ENCODE assay signal across 8 mouse cellular contexts in genomic region chr7:16999650-17000049, GRCm38 (mm10). TPM values are rescaled to one million over a fixed set of nuclear protein-coding genes. Genes with fewer than 3 reads are reported as not detected.
DNase-seq lines count a peak whose midpoint lies in the region; ATAC-seq and TF ChIP-seq lines count a peak whose summit lies in the region.

No protein-coding gene starts in this region.

- H3ac ChIP-seq in C2C12 (ENCODE audit: control insufficient read depth, insufficient read length, low read depth), result no peak overlapping the region

- no peaks in the 10 kb centered on the region for H3K79me3 ChIP-seq in C2C12 (ENCODE audit: low read depth)

- no peaks in the 10 kb centered on the region for H3K27me3 ChIP-seq in C2C12 (ENCODE audit: control insufficient read depth, insufficient read depth, insufficient read length)
- no peaks in the 10 kb centered on the region for H3K27me3 ChIP-seq in lung, embryonic 14.5 days (ENCODE audit: insufficient read depth, low read length)

- no peak overlapping the region for H3K9ac ChIP-seq in lung, embryonic 14.5 days

- peak; percentile 85 for DNase-seq in ZHBTc4 (ENCODE audit: low read depth, low spot score)
- peak; percentile 88 for DNase-seq in heart, adult 8-10 months (ENCODE audit: low spot score)
- DNase-seq in layer of hippocampus, adult 18-20 months (ENCODE audit: low spot score in 2 of 2), result peak; percentile 77 to 93
- DNase-seq in lung, embryonic 14.5 days, result peak; percentile 89
- peak; percentile 83 for DNase-seq in ovary, postnatal 36 days (ENCODE audit: low spot score)
- DNase-seq in thymus, postnatal 36 days, result peak; percentile 78 to 87

- no peak overlapping the region for H3K27ac ChIP-seq in cortical plate, adult 2 months (ENCODE audit: insufficient read depth, low read length)
- H3K27ac ChIP-seq in lung, embryonic 14.5 days (ENCODE audit: low read depth), result no peak overlapping the region

- H3K4me1 ChIP-seq in cortical plate, adult 2 months (ENCODE audit: control insufficient read depth, insufficient read depth, low read length), result no peaks in the 10 kb centered on the region
- H3K4me1 ChIP-seq in lung, embryonic 14.5 days (ENCODE audit: insufficient read depth), result peaks cover 13% of the 10 kb centered on the region

- H3K4me2 ChIP-seq in lung, embryonic 14.5 days, result no peak overlapping the region

- H3K9me3 ChIP-seq in lung, embryonic 14.5 days (ENCODE audit: low read depth, low read length), result no peaks in the 10 kb centered on the region

- 33% methylated on average over 4 of the region's 4 CpGs for WGBS in lung, embryonic 14.5 days

- no peak for ATAC-seq in lung, embryonic 14.5 days (ENCODE audit: insufficient read depth)

- peak; percentile 80 for TF ChIP-seq CTCF in C2C12 (IDR thresholded peaks at IDR 0.05; ENCODE audit: control insufficient read depth, insufficient read depth, insufficient read length)
- peak; percentile 92 for TF ChIP-seq CTCF in cortical plate, adult 2 months (IDR thresholded peaks at IDR 0.05; ENCODE audit: extremely low read depth, insufficient read depth, low read length)
- TF ChIP-seq CTCF in lung, embryonic 14.5 days (IDR thresholded peaks at IDR 0.05; ENCODE audit: low read depth), result peak; percentile 98

- H3K4me3 ChIP-seq in C2C12 (ENCODE audit: insufficient read depth, poor library complexity, severe bottlenecking), result no peak overlapping the region
- no peak overlapping the region for H3K4me3 ChIP-seq in cortical plate, adult 2 months (ENCODE audit: insufficient read depth, low read length)
- no peak overlapping the region for H3K4me3 ChIP-seq in lung, embryonic 14.5 days (ENCODE audit: low read depth, low read length)

- no peak for TF ChIP-seq POLR2A in cortical plate, adult 2 months (IDR thresholded peaks at IDR 0.05; ENCODE audit: extremely low read depth, insufficient read depth, low read length)

- H3K36me3 ChIP-seq in C2C12 (ENCODE audit: control insufficient read depth, insufficient read depth), result peaks cover 2% of the 10 kb centered on the region
- peaks cover 62% of the 10 kb centered on the region for H3K36me3 ChIP-seq in lung, embryonic 14.5 days (ENCODE audit: insufficient read depth)

- no peaks in the 10 kb centered on the region for H3K79me2 ChIP-seq in C2C12 (ENCODE audit: control insufficient read depth, insufficient read depth)

TF ChIP-seq in C2C12, 6 proteins besides CTCF, POLR2A, EP300 and RAD21:
- TF ChIP-seq USF1 (IDR thresholded peaks at IDR 0.05; ENCODE audit: low read depth) (no peak), CEBPB (IDR thresholded peaks at IDR 0.05; ENCODE audit: low read depth) (no peak), MAX (IDR thresholded peaks at IDR 0.05) (no peak), MYOG (IDR thresholded peaks at IDR 0.05; ENCODE audit: control insufficient read depth, extremely low read depth, insufficient read length) (no peak), FOSL1 (IDR thresholded peaks at IDR 0.05; ENCODE audit: insufficient read depth, low read length, poor library complexity, severe bottlenecking) (no peak), MYOD1 (IDR thresholded peaks at IDR 0.05; ENCODE audit: control insufficient read depth, insufficient read length, low read depth) (no peak)
TF ChIP-seq in C2C12: peak in this region for 0.

RNA-seq across cellular contexts. Expression of gene Ccdc8, which starts 7.1 kb away (rescaled TPM):
- 9.7 TPM for polyA plus RNA-seq in C2C12 (2012; fragmentation: generic; extraction: Trizol)
- 1.8 and 1.9 TPM in 2 replicates for polyA plus RNA-seq in cortical plate, adult 2 months (2012; rRNA removed)
- total RNA-seq in heart, adult 8-10 months (2022), result 1 to 10 TPM; 3.2 to 5.1 (median 4.5) TPM
- 1 to 10 TPM; 1.8 to 2.1 TPM for total RNA-seq in layer of hippocampus, adult 18-20 months (2021)
- polyA plus RNA-seq in lung, embryonic 14.5 days (2014; fragmentation: Nextera tagmentation; extraction: Ambion mirVana), result 27.3 and 29.2 TPM in 2 replicates

RNA-seq across cellular contexts. Expression of gene Gm42372, which starts 16.8 kb away (rescaled TPM):
- not detected for polyA plus RNA-seq in C2C12 (2012; fragmentation: generic; extraction: Trizol)
- 38.9 and 42.5 TPM in 2 replicates for polyA plus RNA-seq in cortical plate, adult 2 months (2012; rRNA removed)
- not detected for total RNA-seq in heart, adult 8-10 months (2022)
- 10 to 100 TPM; 53.4 to 54.0 TPM for total RNA-seq in layer of hippocampus, adult 18-20 months (2021)
- polyA plus RNA-seq in lung, embryonic 14.5 days (2014; fragmentation: Nextera tagmentation; extraction: Ambion mirVana), result 0.09 and 0.20 TPM in 2 replicates

RNA-seq across cellular contexts. Expression of gene Ppp5c, which starts 28.1 kb away (rescaled TPM):
- 143 TPM for polyA plus RNA-seq in C2C12 (2012; fragmentation: generic; extraction: Trizol)
- polyA plus RNA-seq in cortical plate, adult 2 months (2012; rRNA removed), result 263 and 268 TPM in 2 replicates
- 100 to 1,000 TPM in 2 of 4 experiments, 10 to 100 TPM in 2; 95.4 to 106 (median 99.0) TPM for total RNA-seq in heart, adult 8-10 months (2022)
- 100 to 1,000 TPM; 146 to 147 TPM for total RNA-seq in layer of hippocampus, adult 18-20 months (2021)
- polyA plus RNA-seq in lung, embryonic 14.5 days (2014; fragmentation: Nextera tagmentation; extraction: Ambion mirVana), result 103 and 117 TPM in 2 replicates

RNA-seq across cellular contexts. Expression of gene Pnmal1, which starts 40.2 kb away (rescaled TPM):
- not detected for polyA plus RNA-seq in C2C12 (2012; fragmentation: generic; extraction: Trizol)
- 60.2 and 64.8 TPM in 2 replicates for polyA plus RNA-seq in cortical plate, adult 2 months (2012; rRNA removed)
- not detected for total RNA-seq in heart, adult 8-10 months (2022)
- 100 to 1,000 TPM; 118 to 134 TPM for total RNA-seq in layer of hippocampus, adult 18-20 months (2021)
- polyA plus RNA-seq in lung, embryonic 14.5 days (2014; fragmentation: Nextera tagmentation; extraction: Ambion mirVana), result 0.11 and 0.20 TPM in 2 replicates

RNA-seq across cellular contexts. Expression of gene Pnmal2, which starts 55.2 kb away (rescaled TPM):
- 12.6 TPM for polyA plus RNA-seq in C2C12 (2012; fragmentation: generic; extraction: Trizol)
- 89.8 and 103 TPM in 2 replicates for polyA plus RNA-seq in cortical plate, adult 2 months (2012; rRNA removed)
- 1 to 10 TPM; 3.5 to 4.9 (median 4.3) TPM for total RNA-seq in heart, adult 8-10 months (2022)
- total RNA-seq in layer of hippocampus, adult 18-20 months (2021), result 100 to 1,000 TPM; 370 to 415 TPM
- polyA plus RNA-seq in lung, embryonic 14.5 days (2014; fragmentation: Nextera tagmentation; extraction: Ambion mirVana), result 3.1 and 3.3 TPM in 2 replicates

Comparison
In these comparisons a context has a peak if more than half of its experiments do, and no peak if none do; other contexts are left out.
1. RNA of gene Gm42372, which starts 16.8 kb away (polyA plus RNA-seq): 38.9 to 42.5 TPM in cortical plate, adult 2 months; 0.09 to 0.20 TPM in lung, embryonic 14.5 days and not detected in C2C12 (single experiment); every median in the first group is over 10 times any median in the second.
2. Peak in every context shown above with its lines, with median percentiles within 50 percentile points of each other: CTCF ChIP-seq and DNase-seq.